Mouse (Mus musculus): ENCODE results near the gene Tmco1. TPM values are rescaled to one million over a fixed set of nuclear protein-coding genes. Genes with fewer than 3 reads are reported as not detected.

Gene Tmco1
- polyA plus RNA-seq, 1 experiment from 2014 or later = 95.3 TPM

DNA sequence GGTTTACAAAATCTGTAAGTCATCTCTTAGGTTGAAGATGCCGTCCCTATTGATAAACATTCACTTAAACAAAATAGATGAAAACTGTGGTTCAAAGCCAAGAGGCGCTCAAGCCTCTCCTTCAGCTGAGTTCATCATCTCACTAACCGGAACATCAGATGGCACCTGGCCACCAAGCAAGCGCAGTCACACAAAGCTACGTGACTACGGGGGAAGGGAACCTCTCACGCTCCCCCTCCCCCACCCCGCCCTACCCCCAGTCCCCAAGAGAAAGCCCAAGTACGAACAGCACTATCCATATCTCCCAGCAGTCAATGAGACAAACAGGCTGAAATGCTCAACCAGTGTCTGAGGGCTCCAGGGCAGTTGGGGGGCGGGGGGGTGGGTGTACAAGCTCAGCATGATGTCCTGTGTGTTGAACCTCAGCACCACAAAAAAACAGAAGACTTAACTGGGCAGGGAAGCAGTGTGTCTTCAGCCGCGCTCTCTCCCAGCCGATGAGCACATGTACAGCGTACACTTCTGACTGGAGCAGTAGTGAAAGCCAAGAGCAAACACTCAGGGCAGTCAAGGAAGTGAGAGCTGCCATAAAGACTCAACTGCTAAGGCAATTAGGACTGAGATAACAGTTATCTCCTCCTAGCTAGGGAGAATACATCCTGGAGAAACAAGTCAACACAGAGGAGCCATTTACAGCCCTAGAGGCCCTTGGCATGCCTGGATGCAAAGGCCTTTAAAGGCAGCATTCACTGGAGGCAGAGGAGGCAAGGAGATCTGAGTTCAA, 34.6 kb upstream of the Tmco1 start:
- peaks cover 6% of the 10 kb centered on the region; the same call in 1 of the 2 replicates for H3K4me1 ChIP-seq (replicated peaks; ENCODE audit: control insufficient read depth, insufficient read depth, low read length)
- H3K9ac ChIP-seq (ENCODE audit: low read depth, low read length) = no peak overlapping the region
- no peak overlapping the region for H3K27ac ChIP-seq (ENCODE audit: low read depth, low read length)
- no peaks in the 10 kb centered on the region for H3K9me3 ChIP-seq (ENCODE audit: control insufficient read depth)
- peak overlapping the region; percentile 35; the same call in 1 of the 2 replicates for H3K4me2 ChIP-seq (replicated peaks; ENCODE audit: low read depth)
- no peaks in the 10 kb centered on the region for H3K36me3 ChIP-seq (ENCODE audit: control insufficient read depth, insufficient read depth)
- ATAC-seq = peak; percentile 88
- no peak for TF ChIP-seq CTCF (IDR thresholded peaks at IDR 0.05; ENCODE audit: low read depth)
- H3K27me3 ChIP-seq (replicated peaks; ENCODE audit: control insufficient read depth, insufficient read depth, low read length) = peaks cover 47% of the 10 kb centered on the region
- H3K4me3 ChIP-seq (ENCODE audit: low read depth, low read length) = no peak overlapping the region
- 27% methylated on average over 14 of the region's 14 CpGs for WGBS

- Histone ChIP-seq H3K4me1 (replicated peaks; ENCODE audit: control insufficient read depth, insufficient read depth, low read length) (peaks cover 2% of the 10 kb centered on the region; the same call in 1 of the 2 replicates), H3K27ac (ENCODE audit: low read depth, low read length) (no peak overlapping the region), H3K4me3 (ENCODE audit: low read depth, low read length) (no peak overlapping the region), H3K27me3 (replicated peaks; ENCODE audit: control insufficient read depth, insufficient read depth, low read length) (peaks cover 45% of the 10 kb centered on the region), H3K9me3 (ENCODE audit: control insufficient read depth) (no peaks in the 10 kb centered on the region), H3K4me2 (replicated peaks; ENCODE audit: low read depth) (no peak overlapping the region), H3K9ac (ENCODE audit: low read depth, low read length) (no peak overlapping the region), H3K36me3 (ENCODE audit: control insufficient read depth, insufficient read depth) (no peaks in the 10 kb centered on the region)
- TF ChIP-seq CTCF (IDR thresholded peaks at IDR 0.05; ENCODE audit: low read depth) = no peak
- 80% methylated on average over 12 of the region's 12 CpGs for WGBS
- no peak for ATAC-seq
Observed at GRCm38 (mm10) chr1:167274646-167275390, 33.4 kb upstream of the Tmco1 start.

DNA sequence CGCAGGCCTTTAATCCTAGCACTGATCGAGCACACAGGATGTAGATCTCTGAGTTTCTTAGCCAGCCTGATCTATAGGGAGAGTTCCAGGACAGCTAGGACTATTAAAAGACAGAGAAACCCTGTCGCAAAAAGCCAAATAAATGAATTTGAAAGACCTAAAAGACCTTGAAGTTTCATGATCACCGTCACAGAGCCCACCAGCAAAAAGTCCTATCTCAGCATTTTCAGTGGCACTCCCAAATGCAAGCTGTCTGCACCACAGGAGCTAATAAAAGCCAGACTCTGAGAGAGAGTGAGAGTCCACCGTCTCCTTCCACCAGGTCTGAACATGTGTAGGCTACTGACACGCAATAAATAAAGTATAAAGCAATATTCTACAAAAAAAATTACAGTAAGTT, 29.8 kb upstream of the Tmco1 start:
- Histone ChIP-seq H3K4me2 (replicated peaks; ENCODE audit: low read depth) (no peak overlapping the region), H3K4me1 (replicated peaks; ENCODE audit: control insufficient read depth, insufficient read depth, low read length) (no peaks in the 10 kb centered on the region), H3K27ac (ENCODE audit: low read depth, low read length) (no peak overlapping the region), H3K9ac (ENCODE audit: low read depth, low read length) (no peak overlapping the region), H3K27me3 (replicated peaks; ENCODE audit: control insufficient read depth, insufficient read depth, low read length) (peaks cover 39% of the 10 kb centered on the region), H3K9me3 (ENCODE audit: control insufficient read depth) (no peaks in the 10 kb centered on the region), H3K36me3 (ENCODE audit: control insufficient read depth, insufficient read depth) (no peaks in the 10 kb centered on the region), H3K4me3 (ENCODE audit: low read depth, low read length) (no peak overlapping the region)
- TF ChIP-seq CTCF (IDR thresholded peaks at IDR 0.05; ENCODE audit: low read depth) = no peak
- ATAC-seq = no peak
- WGBS = 78% methylated on average over 6 of the region's 6 CpGs

DNA sequence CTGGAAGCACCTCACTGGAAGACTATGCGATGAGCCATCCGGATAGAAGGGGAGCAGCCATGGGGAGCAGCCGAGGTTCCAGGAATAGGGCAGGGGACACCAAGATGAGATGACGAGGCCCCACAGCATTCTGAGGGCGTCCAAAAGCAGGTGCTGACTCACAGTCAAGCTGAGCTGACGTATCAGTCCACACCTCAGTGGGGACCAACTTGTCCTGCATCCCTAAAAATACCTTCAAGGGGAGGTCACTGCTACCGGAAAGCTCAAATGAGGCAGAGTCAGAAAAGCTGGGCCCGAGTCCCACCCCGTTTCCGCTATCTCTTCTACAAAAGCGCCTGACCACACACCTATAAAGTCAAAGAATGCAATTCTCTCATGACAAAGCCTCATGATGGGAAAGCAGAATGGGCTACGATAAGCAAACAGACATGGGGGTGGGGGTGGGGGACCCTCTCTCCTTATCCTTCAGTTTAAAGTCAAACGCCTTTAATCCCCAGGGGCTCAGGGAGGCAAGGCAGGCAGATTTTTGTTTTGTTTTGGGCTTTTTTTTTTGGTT, 28.9 kb upstream of the Tmco1 start:
- Histone ChIP-seq H3K27me3 (replicated peaks; ENCODE audit: control insufficient read depth, insufficient read depth, low read length) (peaks cover 45% of the 10 kb centered on the region), H3K9ac (ENCODE audit: low read depth, low read length) (no peak overlapping the region), H3K4me3 (ENCODE audit: low read depth, low read length) (no peak overlapping the region), H3K4me2 (replicated peaks; ENCODE audit: low read depth) (no peak overlapping the region), H3K9me3 (ENCODE audit: control insufficient read depth) (no peaks in the 10 kb centered on the region), H3K27ac (ENCODE audit: low read depth, low read length) (no peak overlapping the region), H3K36me3 (ENCODE audit: control insufficient read depth, insufficient read depth) (no peaks in the 10 kb centered on the region), H3K4me1 (replicated peaks; ENCODE audit: control insufficient read depth, insufficient read depth, low read length) (no peaks in the 10 kb centered on the region)
- TF ChIP-seq CTCF (IDR thresholded peaks at IDR 0.05; ENCODE audit: low read depth) = no peak
- ATAC-seq = no peak
- WGBS = 82% methylated on average over 13 of the region's 13 CpGs

DNA sequence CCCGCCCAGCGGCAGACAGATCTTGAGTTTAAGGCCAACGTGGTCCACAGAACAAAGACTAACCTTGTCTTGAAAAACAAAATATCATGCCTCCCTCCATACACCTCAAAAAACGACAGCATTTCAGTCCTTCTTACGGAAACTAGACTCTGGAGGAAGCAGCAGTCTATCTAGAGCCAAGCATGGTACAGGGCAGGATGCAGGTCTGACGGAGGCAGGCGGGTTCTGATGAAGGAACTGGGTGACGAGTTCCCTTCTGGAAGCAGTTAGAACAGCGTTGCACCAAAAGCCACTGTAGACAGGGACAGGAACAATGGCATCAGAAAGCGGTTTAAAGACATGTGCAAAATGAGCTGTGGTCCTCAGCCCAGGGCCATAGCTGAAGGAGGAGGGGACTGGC, 28.1 kb upstream of the Tmco1 start:
- H3K27me3 ChIP-seq (replicated peaks; ENCODE audit: control insufficient read depth, insufficient read depth, low read length) = peaks cover 42% of the 10 kb centered on the region
- 88% methylated on average over 10 of the region's 10 CpGs for WGBS
- H3K27ac ChIP-seq (ENCODE audit: low read depth, low read length) = no peak overlapping the region
- H3K9ac ChIP-seq (ENCODE audit: low read depth, low read length) = no peak overlapping the region
- H3K4me1 ChIP-seq (replicated peaks; ENCODE audit: control insufficient read depth, insufficient read depth, low read length) = no peaks in the 10 kb centered on the region
- H3K4me2 ChIP-seq (replicated peaks; ENCODE audit: low read depth) = no peak overlapping the region
- no peaks in the 10 kb centered on the region for H3K36me3 ChIP-seq (ENCODE audit: control insufficient read depth, insufficient read depth)
- H3K4me3 ChIP-seq (ENCODE audit: low read depth, low read length) = no peak overlapping the region
- no peak for ATAC-seq
- H3K9me3 ChIP-seq (ENCODE audit: control insufficient read depth) = no peaks in the 10 kb centered on the region
- no peak for TF ChIP-seq CTCF (IDR thresholded peaks at IDR 0.05; ENCODE audit: low read depth)

- H3K4me3 ChIP-seq (ENCODE audit: low read depth, low read length) = no peak overlapping the region
- H3K4me1 ChIP-seq (replicated peaks; ENCODE audit: control insufficient read depth, insufficient read depth, low read length) = no peaks in the 10 kb centered on the region
- ATAC-seq = no peak
- TF ChIP-seq CTCF (IDR thresholded peaks at IDR 0.05; ENCODE audit: low read depth) = no peak
- no peak overlapping the region for H3K27ac ChIP-seq (ENCODE audit: low read depth, low read length)
- no peaks in the 10 kb centered on the region for H3K36me3 ChIP-seq (ENCODE audit: control insufficient read depth, insufficient read depth)
- H3K9me3 ChIP-seq (ENCODE audit: control insufficient read depth) = no peaks in the 10 kb centered on the region
- 89% methylated on average over 3 of the region's 3 CpGs for WGBS
- no peak overlapping the region for H3K4me2 ChIP-seq (replicated peaks; ENCODE audit: low read depth)
- H3K9ac ChIP-seq (ENCODE audit: low read depth, low read length) = no peak overlapping the region
- peaks cover 36% of the 10 kb centered on the region for H3K27me3 ChIP-seq (replicated peaks; ENCODE audit: control insufficient read depth, insufficient read depth, low read length)
Observed at GRCm38 (mm10) chr1:167282112-167282511, 26.1 kb upstream of the Tmco1 start.
